ENCODE assay signal across 8 mouse cellular contexts in genomic region chr2:37358633-37359540, GRCm38 (mm10). TPM values are rescaled to one million over a fixed set of nuclear protein-coding genes. Genes with fewer than 3 reads are reported as not detected.
DNase-seq lines count a peak whose midpoint lies in the region; ATAC-seq and TF ChIP-seq lines count a peak whose summit lies in the region.

Gene Pdcl, minus strand, starts transcription at chr2:37359332.

- H3K4me1 ChIP-seq in hindbrain, embryonic 13.5 days (replicated peaks), result peaks cover 15% of the 10 kb centered on the region

- H3K9ac ChIP-seq in hindbrain, embryonic 13.5 days, result peak within 1 kb of the TSS; percentile 85

- under 1% methylated on average over 42 of the region's 42 CpGs for WGBS in hindbrain, embryonic 13.5 days

- peak within 1 kb of the TSS; percentile 77 for H3K4me3 ChIP-seq in hindbrain, embryonic 13.5 days

- POLR2A ChIA-PET in Patski (lab: Charles Lee), result no interaction called here

- in situ Hi-C loops in Patski (cut with MboI; ENCODE audit: low pct_unique_long_range_greater_than_20kb), result no loop called here

- no peak for TF ChIP-seq CTCF in Patski (IDR thresholded peaks at IDR 0.05)

- peak; percentile 99 for ATAC-seq in Patski
- ATAC-seq in hindbrain, embryonic 13.5 days (ENCODE audit: low FRiP score), result peak; percentile 99

- peaks cover 30% of the 10 kb centered on the region for H3K36me3 ChIP-seq in hindbrain, embryonic 13.5 days

- peak within 1 kb of the TSS; percentile 77 for H3K4me2 ChIP-seq in hindbrain, embryonic 13.5 days

- peak within 1 kb of the TSS; percentile 95 for H3K27ac ChIP-seq in hindbrain, embryonic 13.5 days

- DNase-seq in Patski (ENCODE audit: low read depth, low spot score), result peak; percentile 66
- peak; percentile 85 to 89 for DNase-seq in cerebellum, postnatal 14 days
- DNase-seq in frontal cortex, postnatal 14 days (ENCODE audit: low spot score in 2 of 2), result peak; percentile 86
- peak; percentile 70 to 73 for DNase-seq in layer of hippocampus, postnatal 25 days (ENCODE audit: extremely low spot score in 1 of 2, low spot score in 1 of 2)
- peak; percentile 95 for DNase-seq in lung, postnatal 25 days (ENCODE audit: low spot score)
- peak; percentile 96 for DNase-seq in retina, embryonic 14.5 days (ENCODE audit: low spot score)
- DNase-seq in thymus, postnatal 4 days, result peak; percentile 97

- H3K27me3 ChIP-seq in Patski, result no peaks in the 10 kb centered on the region
- H3K27me3 ChIP-seq in hindbrain, embryonic 13.5 days, result no peaks in the 10 kb centered on the region

- CTCF ChIA-PET in Patski (lab: Charles Lee), result interaction anchor here (1.3 to 1.8 kb wide), 2 partner anchors 12 to 16 kb away, joined by 3 to 5 read pairs; no protein-coding TSS in a partner anchor

- no peaks in the 10 kb centered on the region for H3K9me3 ChIP-seq in hindbrain, embryonic 13.5 days

RNA-seq across cellular contexts. Expression of gene Pdcl, which starts in this region (rescaled TPM):
- polyA plus RNA-seq in Patski (2021), result 40.6 TPM
- polyA plus RNA-seq in hindbrain, embryonic 13.5 days (2015; fragmentation: Nextera tagmentation; extraction: Ambion mirVana), result 74.4 and 77.7 TPM in 2 replicates
- 10 to 100 TPM; 27.0 to 28.4 TPM for total RNA-seq in layer of hippocampus, postnatal 25 days (2021)

Comparison
In these comparisons a context has a peak if more than half of its experiments do, and no peak if none do; other contexts are left out.
1. Peak in every context shown above with its lines: DNase-seq, ATAC-seq, H3K4me3 ChIP-seq and H3K27ac ChIP-seq.